Comparison of ENCODE assay signal across 13 mouse cellular contexts in genomic region chr14:79537463-79537862, GRCm38 (mm10). TPM values are rescaled to one million over a fixed set of nuclear protein-coding genes. Genes with fewer than 3 reads are reported as not detected.
A peak's percentile ranks its signal among the peaks of the same experiment; 100 is the strongest.
DNase-seq lines count a peak whose midpoint lies in the region; ATAC-seq lines count a peak whose summit lies in the region.
"Had no signal": no experiment of that assay in that cellular context is flagged by ENCODE, and none has a peak within 500 bp of the region (broad histone marks: within the 10 kb centered on the region; RNA-seq: fewer than 3 reads in every experiment).

No protein-coding gene starts in this region.

- peaks cover 27% of the 10 kb centered on the region for H3K4me1 ChIP-seq in heart, embryonic 15.5 days (replicated peaks)
- H3K4me1 ChIP-seq in megakaryocyte, embryonic 14.5 days, result peaks cover 42% of the 10 kb centered on the region
- H3K4me1 ChIP-seq: neural tube, embryonic 12.5 days had no signal

- H3K9ac ChIP-seq in heart, embryonic 15.5 days, result no peak overlapping the region
- H3K9ac ChIP-seq: neural tube, embryonic 12.5 days had no signal

- no peaks in the 10 kb centered on the region for H3K27me3 ChIP-seq in heart, embryonic 15.5 days
- no peaks in the 10 kb centered on the region for H3K27me3 ChIP-seq in megakaryocyte, embryonic 14.5 days (replicated peaks)
- H3K27me3 ChIP-seq: neural tube, embryonic 12.5 days had no signal

- no peak overlapping the region for H3K27ac ChIP-seq in heart, embryonic 15.5 days
- H3K27ac ChIP-seq: neural tube, embryonic 12.5 days had no signal

- H3K4me3 ChIP-seq in heart, embryonic 15.5 days, result no peak overlapping the region
- peak overlapping the region; percentile 96 for H3K4me3 ChIP-seq in megakaryocyte, embryonic 14.5 days (replicated peaks)
- H3K4me3 ChIP-seq: neural tube, embryonic 12.5 days had no signal

- peak overlapping the region; percentile 18; the same call in 1 of the 2 replicates for H3K4me2 ChIP-seq in heart, embryonic 15.5 days
- H3K4me2 ChIP-seq: neural tube, embryonic 12.5 days had no signal

- H3K36me3 ChIP-seq in heart, embryonic 15.5 days, result no peaks in the 10 kb centered on the region
- H3K36me3 ChIP-seq in megakaryocyte, embryonic 14.5 days (replicated peaks; ENCODE audit: low read length), result peaks cover 50% of the 10 kb centered on the region
- H3K36me3 ChIP-seq: neural tube, embryonic 12.5 days had no signal

- no peak for ATAC-seq in heart, embryonic 15.5 days (replicated peaks; ENCODE audit: insufficient number of reproducible peaks, insufficient read depth, low FRiP score, low read depth)

- WGBS in heart, embryonic 15.5 days, result 40% methylated on average over 5 of the region's 5 CpGs

- H3K9me3 ChIP-seq in heart, embryonic 15.5 days (replicated peaks), result no peaks in the 10 kb centered on the region
- no peaks in the 10 kb centered on the region for H3K9me3 ChIP-seq in megakaryocyte, embryonic 14.5 days
- H3K9me3 ChIP-seq: neural tube, embryonic 12.5 days had no signal

- peak; percentile 62 for DNase-seq in spleen, adult 12 weeks (ENCODE audit: low spot score)
- no peak for DNase-seq in spleen, postnatal 14 days (ENCODE audit: low spot score in 2 of 2)
- DNase-seq in thymus, postnatal 36 days, result peak; percentile 49 to 73
- no peak for DNase-seq in cerebellum, postnatal 36 days
- no peak for DNase-seq in c-Kit-positive CD71-positive TER-119-positive erythroid progenitor cells, embryonic 14.5 days (ENCODE audit: low spot score)
- DNase-seq in kidney, postnatal 36 days, result no peak
- DNase-seq: adrenal gland, postnatal 14 days; cerebellum, adult 9-11 months; gastrocnemius, postnatal 25 days; kidney, postnatal 14 days had no signal

RNA-seq across cellular contexts. Expression of gene Sugt1, which starts 50.0 kb away (rescaled TPM):
- 92.5 and 106 TPM in 2 replicates for polyA plus RNA-seq in heart, embryonic 15.5 days (2015; fragmentation: Nextera tagmentation; extraction: Ambion mirVana)
- 0.22 and 1.7 TPM in 2 replicates for polyA plus RNA-seq in megakaryocyte, embryonic 14.5 days (2012; ENCODE audit: insufficient read depth, low replicate concordance)

RNA-seq across cellular contexts. Expression of gene Wbp4, which starts 56.1 kb away (rescaled TPM):
- polyA plus RNA-seq in heart, embryonic 15.5 days (2015; fragmentation: Nextera tagmentation; extraction: Ambion mirVana), result 24.0 and 25.7 TPM in 2 replicates
- 3.9 and 4.4 TPM in 2 replicates for polyA plus RNA-seq in megakaryocyte, embryonic 14.5 days (2012; ENCODE audit: insufficient read depth, low replicate concordance)

RNA-seq across cellular contexts. Expression of gene Elf1, which starts 56.5 kb away (rescaled TPM):
- polyA plus RNA-seq in heart, embryonic 15.5 days (2015; fragmentation: Nextera tagmentation; extraction: Ambion mirVana), result 7.8 and 12.4 TPM in 2 replicates
- polyA plus RNA-seq in megakaryocyte, embryonic 14.5 days (2012; ENCODE audit: insufficient read depth, low replicate concordance), result 1.5 and 3.9 TPM in 2 replicates

Comparison
In these comparisons a context has a peak if more than half of its experiments do, and no peak if none do; other contexts are left out.
1. DNase-seq: peak in spleen, adult 12 weeks (single experiment) and thymus, postnatal 36 days (2 of 2); none in spleen, postnatal 14 days (0 of 2), cerebellum, postnatal 36 days (0 of 2), c-Kit-positive CD71-positive TER-119-positive erythroid progenitor cells, embryonic 14.5 days (single experiment) and kidney, postnatal 36 days (0 of 2).
2. RNA of gene Sugt1, which starts 50.0 kb away (polyA plus RNA-seq): 92.5 to 106 TPM in heart, embryonic 15.5 days; 0.22 to 1.7 TPM in megakaryocyte, embryonic 14.5 days; every median in the first group is over 10 times any median in the second.